Mouse (Mus musculus) midbrain, embryonic 12.5 days (tissue): ENCODE results near the gene Umps. TPM values are rescaled to one million over a fixed set of nuclear protein-coding genes. Genes with fewer than 3 reads are reported as not detected.

Source experiments
- ATAC-seq: fragments of 200-750 bp; cut with Nextera tagmentation; 2 replicates; pipeline ENCODE4 v1.8.0; 2017; ENCODE audit warnings: low read depth, moderate TSS enrichment, moderate library complexity; ENCODE audit not compliant: low FRiP score
- H3K27ac ChIP-seq: fragments of 300-500 bp; sonication (generic); replicated peaks from 2 replicates; pipeline ENCODE4 v1.5.1; 2016; ENCODE audit warnings: mild to moderate bottlenecking
- H3K27me3 ChIP-seq: fragments of 300-500 bp; sonication (generic); 2 replicates; pipeline ENCODE4 v1.6.1; 2016; ENCODE audit warnings: mild to moderate bottlenecking
- H3K36me3 ChIP-seq: fragments of 300-500 bp; sonication (generic); 2 replicates; pipeline ENCODE4 v1.6.1; 2016
- H3K4me1 ChIP-seq: fragments of 300-500 bp; sonication (generic); 2 replicates; pipeline ENCODE4 v1.6.1; 2016
- H3K4me2 ChIP-seq: fragments of 300-500 bp; sonication (generic); replicated peaks from 2 replicates; pipeline ENCODE4 v1.6.1; 2016; ENCODE audit warnings: mild to moderate bottlenecking, moderate library complexity
- H3K4me3 ChIP-seq: fragments of 300-500 bp; sonication (generic); 2 replicates; pipeline ENCODE4 v1.5.1; 2016; ENCODE audit warnings: mild to moderate bottlenecking
- H3K9ac ChIP-seq: fragments of 300-500 bp; sonication (generic); replicated peaks from 2 replicates; pipeline ENCODE4 v1.6.1; 2016; ENCODE audit warnings: mild to moderate bottlenecking, moderate library complexity
- H3K9me3 ChIP-seq: fragments of 300-500 bp; sonication (generic); 2 replicates; pipeline ENCODE4 v1.6.1; 2016; ENCODE audit warnings: mild to moderate bottlenecking
- WGBS: fragments of 180-500 bp; shearing (Covaris S2); methylation state at CpG from one replicate; pipeline ENCODE4 v1.1.7; 2016; 5-methylcytosine and 5-hydroxymethylcytosine counted together
- polyA plus RNA-seq: library from polyadenylated mRNA; unstranded; fragments of >200 nt; fragmentation: Nextera tagmentation; extraction: Ambion mirVana; gene quantifications from 2 replicates; pipeline ENCODE4 v1.2.1, GENCODE M21; 2016

The Umps gene
- polyA plus RNA-seq, 1 experiment from 2014 or later = 47.0 TPM

- H3K9me3 ChIP-seq = no peaks in the 10 kb centered on the region
- H3K4me2 ChIP-seq = no peak overlapping the region
- H3K4me1 ChIP-seq = no peaks in the 10 kb centered on the region
- H3K4me3 ChIP-seq = no peak overlapping the region
- peaks cover 49% of the 10 kb centered on the region for H3K36me3 ChIP-seq
- H3K27ac ChIP-seq = no peak overlapping the region
- no peak overlapping the region for H3K9ac ChIP-seq
- no peaks in the 10 kb centered on the region for H3K27me3 ChIP-seq
- WGBS = 86% methylated on average over 4 of the region's 4 CpGs
- ATAC-seq = no peak
Observed at GRCm38 (mm10) chr16:33953008-33953407, 13.8 kb downstream of the Umps start.

GRCm38 (mm10) chr16:33950830-33951229, 16.0 kb downstream of the Umps start:
- Histone ChIP-seq H3K4me2 (no peak overlapping the region), H3K27ac (no peak overlapping the region), H3K9ac (no peak overlapping the region), H3K27me3 (no peaks in the 10 kb centered on the region), H3K9me3 (no peaks in the 10 kb centered on the region), H3K4me1 (no peaks in the 10 kb centered on the region), H3K36me3 (peaks cover 28% of the 10 kb centered on the region), H3K4me3 (no peak overlapping the region)
- 32% methylated on average over 4 of the region's 4 CpGs for WGBS
- peak; percentile 41; the same call in 1 of the 2 replicates for ATAC-seq

GRCm38 (mm10) chr16:33950386-33950785, 16.5 kb downstream of the Umps start:
- Histone ChIP-seq H3K4me2 (no peak overlapping the region), H3K9ac (no peak overlapping the region), H3K36me3 (peaks cover 23% of the 10 kb centered on the region), H3K4me1 (no peaks in the 10 kb centered on the region), H3K27me3 (no peaks in the 10 kb centered on the region), H3K4me3 (no peak overlapping the region), H3K27ac (no peak overlapping the region), H3K9me3 (no peaks in the 10 kb centered on the region)
- no peak for ATAC-seq
- 83% methylated on average over 6 of the region's 6 CpGs for WGBS

GRCm38 (mm10) chr16:33947664-33948571, 18.9 kb downstream of the Umps start:
- Histone ChIP-seq H3K9me3 (no peaks in the 10 kb centered on the region), H3K9ac (no peak overlapping the region), H3K36me3 (no peaks in the 10 kb centered on the region), H3K4me3 (no peak overlapping the region), H3K27me3 (no peaks in the 10 kb centered on the region), H3K27ac (no peak overlapping the region), H3K4me1 (no peaks in the 10 kb centered on the region), H3K4me2 (no peak overlapping the region)
- ATAC-seq = no peak
- 83% methylated on average over 17 of the region's 17 CpGs for WGBS

GRCm38 (mm10) chr16:33946021-33946420, 20.8 kb downstream of the Umps start:
- H3K27me3 ChIP-seq = no peaks in the 10 kb centered on the region
- H3K4me3 ChIP-seq = no peak overlapping the region
- WGBS = 85% methylated on average over 7 of the region's 7 CpGs
- H3K9me3 ChIP-seq = no peaks in the 10 kb centered on the region
- H3K27ac ChIP-seq = no peak overlapping the region
- H3K4me2 ChIP-seq = no peak overlapping the region
- peaks cover 12% of the 10 kb centered on the region for H3K4me1 ChIP-seq
- no peak for ATAC-seq
- no peak overlapping the region for H3K9ac ChIP-seq
- no peaks in the 10 kb centered on the region for H3K36me3 ChIP-seq

- Histone ChIP-seq H3K27me3 (no peaks in the 10 kb centered on the region), H3K9me3 (no peaks in the 10 kb centered on the region), H3K9ac (no peak overlapping the region), H3K4me1 (peaks cover 14% of the 10 kb centered on the region), H3K27ac (no peak overlapping the region), H3K36me3 (no peaks in the 10 kb centered on the region), H3K4me2 (no peak overlapping the region), H3K4me3 (no peak overlapping the region)
- no peak for ATAC-seq
- 64% methylated on average over 6 of the region's 6 CpGs for WGBS
Observed at GRCm38 (mm10) chr16:33944772-33945171, 22.1 kb downstream of the Umps start.

GRCm38 (mm10) chr16:33944126-33944525, 22.7 kb downstream of the Umps start:
- peaks cover 14% of the 10 kb centered on the region for H3K4me1 ChIP-seq
- no peak overlapping the region for H3K4me3 ChIP-seq
- no peak for ATAC-seq
- H3K36me3 ChIP-seq = no peaks in the 10 kb centered on the region
- H3K27ac ChIP-seq = no peak overlapping the region
- H3K27me3 ChIP-seq = no peaks in the 10 kb centered on the region
- WGBS = 91% methylated on average over 4 of the region's 4 CpGs
- H3K9me3 ChIP-seq = no peaks in the 10 kb centered on the region
- H3K4me2 ChIP-seq = no peak overlapping the region
- H3K9ac ChIP-seq = no peak overlapping the region

- no peaks in the 10 kb centered on the region for H3K9me3 ChIP-seq
- no peak overlapping the region for H3K9ac ChIP-seq
- no peak overlapping the region for H3K4me2 ChIP-seq
- peaks cover 14% of the 10 kb centered on the region for H3K4me1 ChIP-seq
- no peaks in the 10 kb centered on the region for H3K36me3 ChIP-seq
- no peaks in the 10 kb centered on the region for H3K27me3 ChIP-seq
- no peak overlapping the region for H3K4me3 ChIP-seq
- 91% methylated on average over 6 of the region's 6 CpGs for WGBS
- ATAC-seq = no peak
- no peak overlapping the region for H3K27ac ChIP-seq
Observed at GRCm38 (mm10) chr16:33943388-33943787, 23.4 kb downstream of the Umps start.

GRCm38 (mm10) chr16:33942341-33942740, 24.5 kb downstream of the Umps start:
- H3K4me1 ChIP-seq = peaks cover 14% of the 10 kb centered on the region
- H3K9me3 ChIP-seq = no peaks in the 10 kb centered on the region
- no peak overlapping the region for H3K9ac ChIP-seq
- H3K4me3 ChIP-seq = no peak overlapping the region
- WGBS = 63% methylated on average over 11 of the region's 11 CpGs
- H3K27ac ChIP-seq = no peak overlapping the region
- no peak overlapping the region for H3K4me2 ChIP-seq
- ATAC-seq = no peak
- H3K27me3 ChIP-seq = no peaks in the 10 kb centered on the region
- H3K36me3 ChIP-seq = no peaks in the 10 kb centered on the region

- H3K27ac ChIP-seq = peak overlapping the region; percentile 22; the same call in 1 of the 2 replicates
- H3K4me2 ChIP-seq = no peak overlapping the region
- H3K36me3 ChIP-seq = no peaks in the 10 kb centered on the region
- no peak overlapping the region for H3K9ac ChIP-seq
- H3K4me3 ChIP-seq = no peak overlapping the region
- H3K27me3 ChIP-seq = no peaks in the 10 kb centered on the region
- 64% methylated on average over 11 of the region's 11 CpGs for WGBS
- H3K9me3 ChIP-seq = no peaks in the 10 kb centered on the region
- peaks cover 14% of the 10 kb centered on the region for H3K4me1 ChIP-seq
- no peak for ATAC-seq
Observed at GRCm38 (mm10) chr16:33941271-33941781, 25.5 kb downstream of the Umps start.

- no peak for ATAC-seq
- no peak overlapping the region for H3K27ac ChIP-seq
Observed at GRCm38 (mm10) chr16:33940095-33940494, 26.7 kb downstream of the Umps start.

GRCm38 (mm10) chr16:33939636-33940035, 27.2 kb downstream of the Umps start:
- no peak overlapping the region for H3K9ac ChIP-seq
- no peak overlapping the region for H3K4me3 ChIP-seq
- no peak overlapping the region for H3K27ac ChIP-seq
- no peaks in the 10 kb centered on the region for H3K9me3 ChIP-seq
- H3K4me1 ChIP-seq = peaks cover 16% of the 10 kb centered on the region
- no peaks in the 10 kb centered on the region for H3K36me3 ChIP-seq
- no peak overlapping the region for H3K4me2 ChIP-seq
- 80% methylated on average over 9 of the region's 9 CpGs for WGBS
- H3K27me3 ChIP-seq = no peaks in the 10 kb centered on the region
- no peak for ATAC-seq

More at GRCm38 (mm10) chr16:33940095-33940494, 26.7 kb downstream of the Umps start:
- H3K27me3 ChIP-seq = no peaks in the 10 kb centered on the region
- H3K9ac ChIP-seq = no peak overlapping the region
- no peak overlapping the region for H3K4me2 ChIP-seq
- 87% methylated on average over 5 of the region's 5 CpGs for WGBS
- H3K9me3 ChIP-seq = no peaks in the 10 kb centered on the region
- no peaks in the 10 kb centered on the region for H3K36me3 ChIP-seq
- no peak overlapping the region for H3K4me3 ChIP-seq
- peaks cover 14% of the 10 kb centered on the region for H3K4me1 ChIP-seq
